Mouse (Mus musculus) cerebellum, postnatal 36 days (tissue): ENCODE results near the gene Sfn.
A peak's percentile ranks its signal among the peaks of the same experiment; 100 is the strongest.

ENCODE experiments used
- DNase-seq, 2 experiments: peaks; one replicate each; pipeline ENCODE4 v3.0.0; 2021 to 2022; ENCODE audit warnings: mixed read lengths in 2 of 2

Sfn gene

DNA sequence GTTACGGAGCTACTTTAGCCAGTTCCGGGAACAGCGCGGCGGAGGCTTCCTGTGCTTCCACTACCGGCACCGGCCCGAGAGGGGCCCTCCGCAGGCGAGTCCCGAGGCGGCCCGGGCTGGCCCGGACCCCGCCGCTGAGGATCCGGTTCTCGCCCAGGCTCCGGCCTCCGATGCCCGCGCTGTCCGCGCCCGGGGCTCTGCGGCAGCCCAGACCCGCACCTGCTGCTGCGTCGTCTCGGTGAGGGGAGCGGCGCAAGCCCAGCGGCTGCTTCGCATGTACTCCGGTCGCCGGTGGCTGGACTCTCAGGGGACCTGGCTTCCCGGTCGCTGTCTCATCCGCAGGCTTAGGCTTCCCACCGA lies 27.1 kb downstream of the Sfn start:
- DNase-seq: no peak

DNA sequence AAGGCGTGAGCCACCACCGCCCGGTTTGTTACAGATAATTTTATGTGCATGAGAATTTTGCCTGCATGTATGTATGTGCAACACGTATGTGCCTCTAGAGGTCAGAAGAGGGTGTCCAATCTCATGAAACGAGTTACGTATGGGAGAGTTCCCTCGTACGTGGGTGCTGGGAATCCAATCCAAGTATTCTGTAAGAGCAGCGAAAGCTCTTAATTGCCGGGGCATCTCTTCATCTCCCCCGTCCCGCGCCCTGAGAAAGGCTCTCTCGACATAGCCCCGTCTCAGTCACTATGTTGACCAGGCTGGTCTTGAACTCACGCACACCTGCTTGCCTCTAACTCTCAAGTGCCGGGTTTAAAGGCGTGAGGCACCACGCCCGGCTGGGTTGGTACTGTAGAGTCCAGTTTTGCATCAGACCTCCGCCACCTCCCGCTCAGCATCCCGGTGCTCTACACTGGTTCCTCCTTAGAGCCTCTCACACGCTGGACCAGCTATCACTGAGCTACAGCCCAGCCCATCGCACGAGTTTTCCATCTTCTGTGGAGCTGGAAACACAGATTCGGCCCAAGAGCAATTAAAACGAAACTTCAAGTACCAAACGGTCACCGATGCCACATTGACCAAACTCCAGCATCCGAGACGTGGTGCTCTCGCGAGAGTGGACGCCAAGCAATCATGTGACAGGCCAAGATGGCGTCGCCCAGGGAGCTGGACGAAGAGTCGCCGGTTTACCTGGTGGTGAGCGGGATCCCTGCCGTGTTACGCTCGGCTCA lies 27.7 kb downstream of the Sfn start, which contains the start of gene Gpatch3:
Gene Gpatch3, plus strand, starts transcription at position 676 of the 773 bp plus-strand sequence.
- DNase-seq: peak; percentile 91 to 94

DNA sequence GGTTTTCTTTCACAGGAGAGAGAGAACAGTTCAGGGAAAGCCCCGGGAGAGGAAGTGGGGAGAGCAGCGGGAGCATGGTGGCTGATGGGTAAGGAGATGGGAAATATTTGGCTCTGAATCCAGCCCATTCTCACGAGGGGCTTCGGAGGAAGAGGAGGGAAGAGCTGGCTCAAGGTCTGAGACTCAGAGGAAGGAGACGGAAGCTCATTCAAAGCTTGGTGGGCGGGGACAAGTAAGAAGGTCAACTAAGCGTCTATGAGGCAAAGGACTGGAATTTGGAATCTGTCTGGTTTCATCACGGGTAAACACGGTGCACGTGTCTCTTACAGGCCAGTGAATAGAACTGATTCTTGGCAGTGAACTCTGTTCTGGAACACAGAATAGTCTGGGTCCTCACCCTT lies 31.9 kb downstream of the Sfn start:
- no peak for DNase-seq

DNA sequence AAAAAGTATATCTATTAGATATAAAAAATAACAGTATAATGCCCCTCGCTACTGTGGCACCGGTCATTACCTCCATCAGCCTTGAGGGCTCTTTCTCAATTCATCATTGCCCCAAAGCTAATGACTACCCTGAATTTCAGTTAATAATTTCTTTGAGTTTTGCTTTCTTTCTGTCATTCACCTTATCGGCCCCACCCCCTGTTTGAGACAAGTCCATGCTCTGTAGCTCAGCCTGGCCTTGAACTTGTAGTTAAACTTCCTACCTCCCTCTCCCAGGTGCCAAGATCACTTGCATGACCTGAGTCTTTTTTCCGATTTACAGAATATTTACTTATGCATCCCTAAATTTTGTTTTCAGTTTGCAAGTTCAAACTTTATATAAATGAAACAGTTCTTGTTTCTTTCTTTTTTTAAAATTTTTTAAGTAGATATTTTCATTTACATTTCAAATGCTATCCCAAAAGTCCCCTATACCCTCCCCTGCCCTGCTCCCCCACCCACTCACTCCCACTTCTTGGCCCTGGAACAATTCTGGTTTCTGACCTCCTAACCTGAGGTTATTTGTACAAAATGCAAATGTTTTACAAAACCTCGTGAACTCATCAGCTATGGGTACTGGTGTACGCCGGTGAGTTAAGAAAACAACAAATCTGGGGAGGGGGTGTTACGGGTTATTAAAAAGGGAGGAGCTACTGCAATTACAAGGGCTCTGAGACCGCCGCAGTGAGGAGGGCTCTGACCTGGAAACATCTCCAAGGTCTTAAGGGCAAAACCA lies 32.5 kb downstream of the Sfn start:
- DNase-seq: no peak

DNA sequence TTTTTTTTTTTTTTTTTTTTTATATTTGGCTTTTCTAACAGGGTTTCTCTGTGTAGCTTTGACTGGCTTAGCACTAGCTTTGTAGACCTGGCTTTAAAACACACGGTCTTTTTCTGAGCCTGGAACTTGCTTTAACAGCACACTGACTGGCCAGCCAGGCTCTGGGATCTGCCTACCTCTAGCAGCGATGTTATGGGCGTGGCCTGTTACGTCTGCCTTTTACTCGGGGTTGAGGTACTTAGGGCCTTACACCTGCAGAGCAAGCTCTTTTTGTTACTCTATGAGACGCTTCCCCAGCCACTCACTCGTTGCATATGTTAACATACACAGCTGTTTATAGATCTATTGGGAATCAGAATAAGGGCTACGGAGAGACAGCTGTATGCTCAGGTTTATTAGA lies 34.7 kb downstream of the Sfn start:
- no peak for DNase-seq

DNA sequence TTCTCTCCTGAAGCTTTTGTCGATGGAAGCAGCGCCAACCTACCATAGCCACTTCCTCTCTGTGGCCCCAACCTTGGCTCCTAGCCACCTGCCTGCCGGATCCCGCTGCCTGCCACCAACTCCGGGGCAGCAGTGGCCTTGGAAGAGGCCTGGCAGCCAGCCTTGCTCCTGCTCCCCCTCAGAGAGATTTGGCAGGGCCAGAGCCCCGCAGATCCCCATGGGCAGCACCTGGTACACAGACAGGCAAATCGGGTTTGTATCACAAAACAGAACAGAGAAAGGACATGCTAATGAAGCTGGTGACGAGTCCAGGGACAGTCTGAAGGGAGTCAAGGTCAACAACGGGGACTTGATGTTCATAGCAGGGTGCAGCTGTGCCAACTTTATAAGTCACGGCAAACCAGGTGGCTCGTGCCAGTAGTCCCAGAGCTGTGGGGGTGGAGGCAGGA lies 38.8 kb downstream of the Sfn start:
- peak; percentile 78 to 88 for DNase-seq

DNA sequence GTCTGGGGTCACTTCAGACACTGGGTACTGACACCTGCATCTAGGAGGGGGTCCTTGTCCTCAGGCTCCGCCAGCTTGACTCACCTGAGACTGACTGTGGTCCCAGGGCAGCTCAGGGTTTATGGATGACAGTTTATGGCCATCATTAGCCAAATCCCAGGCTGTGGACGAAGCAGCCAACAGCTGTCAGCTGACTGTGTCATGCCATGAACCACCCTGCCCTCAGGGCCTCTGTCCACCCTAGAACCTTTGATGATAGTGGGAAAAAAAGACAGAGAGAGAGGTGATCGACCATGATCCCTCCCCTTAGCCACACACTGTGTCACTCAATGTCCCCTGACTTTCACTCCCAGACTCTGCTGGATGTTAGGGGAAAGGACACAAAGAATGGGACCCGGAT lies 40.3 kb downstream of the Sfn start:
- DNase-seq: no peak

DNA sequence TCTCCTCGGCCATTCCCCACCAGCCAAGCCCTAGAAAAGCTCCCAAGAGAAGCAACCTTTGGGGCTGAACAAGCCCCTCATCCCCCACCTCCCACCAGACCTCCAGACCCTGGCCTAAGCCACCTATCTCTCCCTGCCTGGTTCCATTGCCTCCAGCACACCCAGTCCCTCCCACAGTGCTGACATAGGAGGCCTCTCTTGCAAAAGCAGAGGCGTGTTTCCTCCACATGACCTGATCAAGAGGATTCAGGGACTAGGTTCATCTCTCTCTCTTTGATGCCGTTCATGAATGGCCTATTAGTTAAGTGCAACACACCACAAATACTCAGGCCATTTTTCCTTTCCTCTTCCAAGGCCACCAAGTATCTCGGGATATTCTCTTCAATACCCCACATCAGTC lies 42.1 kb downstream of the Sfn start:
- DNase-seq: no peak

DNA sequence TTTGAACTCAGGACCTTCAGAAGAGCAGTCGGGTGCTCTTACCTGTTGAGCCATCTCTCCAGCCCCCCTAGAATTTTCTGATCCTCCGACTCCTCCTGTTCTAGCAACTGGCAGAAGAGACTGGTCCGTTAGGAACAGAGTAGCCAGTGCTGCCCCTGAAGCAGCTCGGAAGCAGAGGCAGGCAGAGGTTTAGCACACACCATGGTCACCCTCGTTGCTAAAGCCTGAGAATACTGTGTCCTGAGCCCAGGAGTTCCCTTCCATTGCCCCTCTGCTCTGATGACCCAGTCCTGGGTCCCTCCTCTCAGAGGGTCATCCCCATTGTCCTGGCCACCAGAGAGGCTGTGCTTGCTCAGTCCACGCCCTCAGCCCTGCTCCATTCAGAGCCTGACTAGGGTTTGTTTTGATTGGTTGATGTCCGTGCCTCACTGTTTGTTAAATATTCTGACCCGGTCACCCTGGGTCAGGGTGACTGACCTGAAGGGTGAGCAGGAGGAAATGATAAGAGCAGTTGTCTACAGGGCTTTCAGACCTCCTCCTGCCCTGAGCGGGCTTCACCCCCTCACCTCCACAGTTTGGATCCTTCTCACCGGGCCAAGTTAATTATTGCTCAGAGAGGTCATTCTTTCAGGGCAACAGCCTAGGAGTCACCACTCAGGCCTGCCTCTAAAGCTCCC lies 44.8 kb downstream of the Sfn start:
- DNase-seq: no peak

DNA sequence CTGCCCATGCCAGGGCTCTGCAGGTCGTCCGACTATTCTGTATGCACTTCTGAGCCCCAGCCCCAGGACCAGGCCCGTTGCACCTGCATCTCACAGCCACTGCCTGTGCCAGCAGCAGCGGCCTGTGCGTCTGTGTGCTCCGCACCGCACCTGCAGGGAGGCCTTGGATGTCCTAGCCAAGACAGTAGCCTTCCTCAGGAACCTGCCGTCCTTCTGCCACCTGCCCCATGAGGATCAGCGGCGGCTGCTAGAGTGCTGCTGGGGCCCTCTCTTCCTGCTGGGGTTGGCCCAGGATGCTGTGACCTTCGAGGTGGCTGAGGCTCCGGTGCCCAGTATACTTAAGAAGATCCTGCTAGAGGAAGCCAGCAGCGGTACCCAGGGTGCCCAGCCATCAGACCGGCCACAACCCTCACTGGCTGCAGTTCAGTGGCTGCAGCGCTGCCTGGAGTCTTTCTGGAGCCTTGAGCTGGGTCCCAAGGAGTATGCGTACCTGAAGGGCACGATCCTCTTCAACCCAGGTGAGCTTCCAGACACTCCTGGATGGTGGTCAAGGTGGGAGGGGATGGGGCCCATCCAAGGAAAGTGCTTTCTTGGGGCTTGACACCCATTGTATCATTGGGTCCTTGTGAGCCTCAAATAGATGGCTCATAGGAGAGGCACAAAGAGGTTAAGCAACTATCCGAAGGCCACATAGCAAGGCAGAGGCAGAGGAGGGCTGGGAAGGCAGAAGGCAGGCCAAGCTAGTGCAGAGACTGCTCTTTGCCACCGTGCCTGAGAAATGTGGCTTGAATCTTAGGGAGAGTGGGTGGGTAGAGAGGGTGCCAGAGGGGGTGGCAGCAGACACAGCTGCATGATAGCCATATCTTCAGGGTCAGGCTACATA lies 48.3 kb downstream of the Sfn start:
- peak; percentile 29 for DNase-seq

DNA sequence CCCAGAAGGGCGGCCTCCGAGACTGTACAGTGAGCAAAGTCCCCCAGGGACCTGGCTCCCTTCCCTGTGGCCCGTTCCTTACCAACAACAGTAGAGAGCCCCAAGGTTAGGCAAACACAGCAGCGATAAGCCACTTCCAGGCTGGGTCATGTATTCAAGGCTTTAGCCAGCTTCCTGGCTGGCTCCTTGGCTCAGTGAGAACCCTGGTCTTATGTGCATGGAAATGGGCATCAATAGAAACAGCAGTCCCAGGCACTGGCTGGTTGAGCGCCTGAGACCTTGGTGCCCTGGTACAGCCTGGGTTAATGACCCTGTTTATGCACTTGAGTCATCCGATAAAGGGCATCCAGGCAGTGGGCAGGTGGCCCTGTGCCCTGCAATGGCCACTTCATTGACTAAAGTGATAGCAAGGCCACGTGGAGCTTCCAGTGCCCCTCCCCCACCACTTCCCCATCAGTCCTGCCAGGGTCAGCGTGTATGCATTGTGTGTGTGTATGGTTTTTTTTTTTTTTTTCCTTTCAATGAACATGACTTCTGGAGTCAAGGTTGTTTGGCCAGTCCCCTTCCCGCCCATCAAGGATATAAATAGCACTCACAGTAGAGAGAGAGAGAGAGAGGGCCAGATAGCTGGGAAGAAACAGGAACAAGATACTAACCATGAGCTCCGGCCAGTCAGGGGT lies 49.1 kb downstream of the Sfn start, which contains the start of gene Nr0b2:
Gene Nr0b2, plus strand, starts transcription at position 609 of the 680 bp plus-strand sequence.
- DNase-seq: peak in 1 of 2 experiments; percentile 21

DNA sequence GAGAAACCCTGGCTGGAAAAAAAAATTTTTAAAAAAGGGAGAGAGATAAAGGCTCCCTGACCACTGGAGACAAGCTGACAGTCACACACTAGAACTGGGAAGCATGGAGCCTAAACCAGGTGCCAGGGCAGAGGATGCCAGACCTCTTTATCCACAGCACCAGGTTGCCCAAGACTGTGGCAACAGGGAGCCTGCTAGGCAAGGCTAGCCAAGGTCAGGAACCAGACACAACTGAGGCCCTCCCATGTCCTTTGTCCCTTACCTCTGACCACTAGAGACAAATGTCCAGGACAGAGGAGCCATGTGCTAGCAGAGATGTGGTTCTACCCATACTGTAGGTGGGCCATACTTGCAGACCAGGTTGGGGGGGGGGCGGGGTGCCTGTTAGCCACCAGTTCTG lies 49.9 kb downstream of the Sfn start:
- no peak for DNase-seq
